Comparison of ENCODE assay signal across 18 mouse cellular contexts in the genomic region with DNA sequence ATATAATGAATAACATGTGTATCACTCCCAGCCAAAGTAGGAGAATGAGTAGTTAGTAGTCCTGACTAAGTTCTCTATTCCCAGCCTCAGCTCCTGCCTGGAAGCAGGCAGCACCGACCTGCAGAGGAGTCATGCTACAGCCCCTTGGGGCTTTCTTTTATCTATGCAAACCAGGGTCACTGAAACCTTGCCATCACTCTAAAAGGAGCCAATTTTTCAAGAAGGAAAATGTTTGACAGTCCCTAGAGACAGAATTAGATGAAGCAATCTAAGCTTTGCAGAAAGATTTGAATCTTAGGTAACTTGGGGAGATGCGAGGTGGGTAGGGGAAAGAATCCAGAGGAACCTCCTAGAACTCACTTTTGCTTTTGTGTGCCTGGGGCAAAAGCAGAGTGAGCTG.
A peak's percentile ranks its signal among the peaks of the same experiment; 100 is the strongest.
DNase-seq lines count a peak whose midpoint lies in the region; ATAC-seq and TF ChIP-seq lines count a peak whose summit lies in the region.
"Had no signal": no experiment of that assay in that cellular context is flagged by ENCODE, and none has a peak within 500 bp of the region (broad histone marks: within the 10 kb centered on the region; RNA-seq: fewer than 3 reads in every experiment).

No protein-coding gene starts in this region.

- no peak; the same call in 1 of the 2 replicates for ATAC-seq in limb, embryonic 15.5 days (ENCODE audit: insufficient number of reproducible peaks, low FRiP score, low TSS enrichment, low read depth)
- ATAC-seq: forebrain, embryonic 15.5 days had no signal

- peak; percentile 73 for DNase-seq in 3T3-L1 (ENCODE audit: low read depth, low spot score)
- DNase-seq in NIH3T3 (ENCODE audit: low read depth): peak; percentile 92
- DNase-seq in urinary bladder, postnatal 4 days (ENCODE audit: low spot score in 2 of 2): no peak
- no peak for DNase-seq in spleen, adult 12 weeks (ENCODE audit: low spot score)
- no peak for DNase-seq in kidney, postnatal 14 days
- DNase-seq: adrenal gland, postnatal 36 days; cerebellum, adult 2 months; cerebellum, postnatal 10 days; gastrocnemius, postnatal 36 days; heart, adult 11 months; heart, postnatal 36 days had no signal

- WGBS in limb, embryonic 15.5 days: 43% methylated on average over 2 of the region's 2 CpGs

- no peak overlapping the region for H3K4me2 ChIP-seq in limb, embryonic 15.5 days
- H3K4me2 ChIP-seq: forebrain, embryonic 15.5 days; heart, embryonic 13.5 days; hindbrain, embryonic 15.5 days had no signal

- H3K27me3 ChIP-seq in limb, embryonic 15.5 days: no peaks in the 10 kb centered on the region
- H3K27me3 ChIP-seq: forebrain, embryonic 15.5 days; heart, embryonic 13.5 days; hindbrain, embryonic 15.5 days had no signal

- TF ChIP-seq POLR2A in embryonic fibroblast, embryonic 13.5 days (IDR thresholded peaks at IDR 0.05; ENCODE audit: low read depth, low read length): no peak

- H3K9ac ChIP-seq in limb, embryonic 15.5 days: no peak overlapping the region
- H3K9ac ChIP-seq: forebrain, embryonic 15.5 days; heart, embryonic 13.5 days; hindbrain, embryonic 15.5 days had no signal

- no peak overlapping the region for H3K4me3 ChIP-seq in embryonic fibroblast, embryonic 13.5 days (ENCODE audit: insufficient read depth, low read length)
- no peak overlapping the region for H3K4me3 ChIP-seq in limb, embryonic 15.5 days
- H3K4me3 ChIP-seq: erythroblast, embryonic 14.5 days; forebrain, embryonic 15.5 days; heart, embryonic 13.5 days; hindbrain, embryonic 15.5 days had no signal

- H3K36me3 ChIP-seq in limb, embryonic 15.5 days: no peaks in the 10 kb centered on the region
- H3K36me3 ChIP-seq: forebrain, embryonic 15.5 days; G1E; heart, embryonic 13.5 days; hindbrain, embryonic 15.5 days had no signal

- H3K27ac ChIP-seq in embryonic fibroblast, embryonic 13.5 days (ENCODE audit: insufficient read depth, low read length): peak overlapping the region; percentile 29; the same call in 1 of the 2 replicates
- peak overlapping the region; percentile 57; the same call in 1 of the 2 replicates for H3K27ac ChIP-seq in limb, embryonic 15.5 days
- H3K27ac ChIP-seq: forebrain, embryonic 15.5 days; heart, embryonic 13.5 days; hindbrain, embryonic 15.5 days had no signal

- no peak for TF ChIP-seq CTCF in embryonic fibroblast, embryonic 13.5 days (IDR thresholded peaks at IDR 0.05; ENCODE audit: borderline replicate concordance, insufficient read depth, low read length)

- H3K9me3 ChIP-seq in limb, embryonic 15.5 days: no peaks in the 10 kb centered on the region
- H3K9me3 ChIP-seq: forebrain, embryonic 15.5 days; G1E; heart, embryonic 13.5 days; hindbrain, embryonic 15.5 days had no signal

- no peaks in the 10 kb centered on the region for H3K4me1 ChIP-seq in embryonic fibroblast, embryonic 13.5 days (ENCODE audit: control insufficient read depth, insufficient read depth, low read length)
- H3K4me1 ChIP-seq in limb, embryonic 15.5 days: peaks cover 17% of the 10 kb centered on the region
- H3K4me1 ChIP-seq: forebrain, embryonic 15.5 days; heart, embryonic 13.5 days; hindbrain, embryonic 15.5 days had no signal

Comparison
In these comparisons a context has a peak if more than half of its experiments do, and no peak if none do; other contexts are left out.
1. DNase-seq: peak in 3T3-L1 (single experiment) and NIH3T3 (single experiment); none in urinary bladder, postnatal 4 days (0 of 2), spleen, adult 12 weeks (single experiment) and kidney, postnatal 14 days (single experiment).